Mouse (Mus musculus): ENCODE measurements around the gene Nvl.

Gene Nvl

DNA sequence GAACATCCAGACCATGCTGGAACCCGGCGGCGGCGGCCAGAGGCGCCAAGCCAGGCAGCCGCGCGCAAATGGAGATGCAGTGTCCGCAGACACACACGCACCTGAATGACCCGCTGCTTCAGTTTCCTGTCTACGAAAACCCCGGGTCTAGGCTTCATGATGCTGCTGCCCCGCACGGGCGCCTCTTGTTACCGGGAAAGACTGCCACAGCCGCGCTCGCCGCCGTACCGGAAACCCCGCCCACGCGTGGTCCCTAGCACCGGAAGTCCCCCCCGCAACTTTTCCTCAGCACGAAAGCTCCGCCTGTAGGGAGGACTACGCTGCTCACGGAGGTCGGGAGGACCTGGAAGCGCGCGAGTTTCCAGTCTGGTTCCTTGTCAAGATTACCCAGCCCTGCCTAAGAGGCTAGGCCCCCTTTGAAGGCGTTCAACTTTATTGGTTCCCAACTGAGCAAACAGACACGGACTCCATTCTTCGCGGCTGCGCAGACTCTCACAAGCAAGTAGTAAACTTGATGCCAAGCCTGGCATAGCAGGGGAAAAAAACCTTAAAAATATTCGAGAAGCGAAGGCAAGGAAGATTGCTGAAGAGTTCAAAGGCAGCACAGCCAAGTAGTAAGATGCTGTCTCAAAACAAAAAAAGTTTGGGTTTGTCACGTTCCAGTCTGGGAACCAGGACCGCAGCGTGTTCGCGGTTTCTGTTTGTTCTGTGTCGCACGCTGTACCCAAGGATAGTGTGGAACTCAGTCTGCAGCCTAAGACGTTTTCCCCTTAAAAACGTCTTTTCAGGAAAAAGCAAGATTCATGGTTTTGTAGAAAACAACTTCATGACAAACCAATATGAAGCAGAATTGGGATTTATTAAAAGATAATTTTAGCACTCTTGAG is at the start of gene Nvl, which contains the start of gene Cnih4:
Nvl (minus strand) TSS at position 255 of the 887 bp plus-strand sequence.
Cnih4 (plus strand) TSS at position 744 of the 887 bp plus-strand sequence.
- DNase-seq: peak; percentile 95 to 96

DNA sequence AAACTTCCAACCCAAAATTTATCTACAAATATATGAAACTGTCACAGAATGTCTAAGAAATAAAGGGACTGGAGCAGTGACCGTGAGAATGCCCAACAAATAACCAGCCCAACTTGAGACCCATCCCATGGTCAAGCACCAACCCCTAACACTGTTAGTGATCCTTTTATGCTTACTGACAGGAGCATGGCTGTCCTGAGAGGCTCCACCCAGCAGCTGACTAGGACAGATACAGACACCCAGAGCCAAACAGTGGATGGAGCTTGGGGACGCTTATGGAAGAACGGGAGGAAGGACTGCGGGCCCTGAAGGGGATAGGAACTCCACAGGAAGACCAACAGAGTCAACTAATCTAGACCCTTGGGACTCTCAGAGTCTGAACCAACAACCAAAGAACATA is 44.9 kb upstream of the Nvl start:
- DNase-seq: no peak

DNA sequence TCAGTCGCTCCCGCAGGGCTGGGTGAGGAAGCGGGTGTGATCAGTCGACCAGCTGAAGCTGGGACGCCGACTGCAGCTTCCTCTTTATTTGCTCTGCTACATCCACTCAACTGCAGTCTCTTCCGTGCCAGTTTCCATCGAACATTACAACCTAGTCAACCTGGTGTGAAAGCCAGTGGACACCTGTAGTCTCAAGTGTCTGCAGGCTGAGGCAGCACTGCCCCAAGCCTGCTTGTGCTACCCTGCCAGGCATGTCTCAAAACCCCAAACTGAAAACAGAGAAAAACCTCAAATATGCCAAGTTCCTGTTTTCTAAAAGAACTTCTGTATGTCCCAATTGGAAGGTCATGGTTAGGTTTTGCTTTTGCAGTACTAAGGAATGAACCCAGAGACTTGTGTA is 26.2 kb upstream of the Nvl start:
- DNase-seq: peak in 1 of 2 experiments; percentile 11

DNA sequence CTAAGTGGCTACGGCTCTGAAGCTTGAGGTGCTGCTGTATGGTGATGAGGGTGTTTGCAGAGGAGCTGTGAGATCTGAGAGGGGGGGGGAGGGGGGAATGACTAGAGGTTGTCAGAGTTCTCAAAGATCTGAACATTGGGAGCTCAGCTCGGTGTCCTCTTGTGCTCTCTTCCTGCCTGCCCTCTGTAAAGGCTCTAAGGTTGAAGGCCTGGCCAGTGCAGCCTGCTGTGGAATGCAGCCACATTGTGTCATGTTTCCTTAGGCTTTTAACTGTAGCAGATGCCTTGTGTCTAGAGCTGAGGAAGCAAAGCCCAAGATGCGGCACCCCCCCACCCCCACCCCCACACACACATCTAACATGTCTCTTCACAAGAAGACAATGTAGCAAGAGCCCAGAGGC is 24.4 kb upstream of the Nvl start:
- DNase-seq: no peak

DNA sequence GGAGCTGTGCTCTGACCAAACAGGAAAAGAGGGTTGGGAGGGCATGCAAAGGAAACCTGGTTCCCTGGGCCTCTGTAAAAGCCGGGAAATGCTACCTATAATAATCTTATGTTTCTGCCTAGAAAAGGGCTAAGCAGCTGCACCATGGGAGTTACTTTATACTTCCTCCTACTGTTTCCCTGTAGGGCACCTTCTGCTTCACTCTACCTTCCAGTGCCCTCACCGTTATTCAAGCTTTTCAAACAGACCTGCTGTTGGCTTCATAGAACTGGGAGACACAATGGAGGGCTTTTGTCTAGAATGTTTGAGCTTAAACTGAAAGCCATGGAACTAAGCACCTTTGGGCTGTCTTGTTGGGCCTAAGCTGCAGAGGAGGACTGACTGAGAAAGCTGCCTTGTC is 23.8 kb upstream of the Nvl start:
- no peak for DNase-seq

DNA sequence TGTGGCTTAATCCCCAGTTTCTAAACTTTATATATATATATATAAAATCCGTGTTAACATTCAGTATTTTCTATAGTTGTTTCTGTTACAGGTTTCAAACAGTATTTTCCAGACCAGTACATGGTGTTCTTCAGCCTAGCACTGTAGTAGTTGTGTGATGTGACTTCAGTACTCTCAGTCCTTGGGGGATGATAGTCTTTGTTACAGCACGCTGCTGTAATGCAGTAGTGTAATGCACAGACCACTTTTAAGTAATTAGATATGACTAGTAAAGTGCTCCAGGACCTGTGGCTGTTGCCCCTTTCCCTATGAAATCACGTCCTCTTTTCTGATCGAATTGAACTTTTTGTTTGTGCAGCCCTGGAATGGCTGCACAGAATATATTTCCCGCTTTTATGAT is 7.5 kb upstream of the Nvl start:
- DNase-seq: no peak

DNA sequence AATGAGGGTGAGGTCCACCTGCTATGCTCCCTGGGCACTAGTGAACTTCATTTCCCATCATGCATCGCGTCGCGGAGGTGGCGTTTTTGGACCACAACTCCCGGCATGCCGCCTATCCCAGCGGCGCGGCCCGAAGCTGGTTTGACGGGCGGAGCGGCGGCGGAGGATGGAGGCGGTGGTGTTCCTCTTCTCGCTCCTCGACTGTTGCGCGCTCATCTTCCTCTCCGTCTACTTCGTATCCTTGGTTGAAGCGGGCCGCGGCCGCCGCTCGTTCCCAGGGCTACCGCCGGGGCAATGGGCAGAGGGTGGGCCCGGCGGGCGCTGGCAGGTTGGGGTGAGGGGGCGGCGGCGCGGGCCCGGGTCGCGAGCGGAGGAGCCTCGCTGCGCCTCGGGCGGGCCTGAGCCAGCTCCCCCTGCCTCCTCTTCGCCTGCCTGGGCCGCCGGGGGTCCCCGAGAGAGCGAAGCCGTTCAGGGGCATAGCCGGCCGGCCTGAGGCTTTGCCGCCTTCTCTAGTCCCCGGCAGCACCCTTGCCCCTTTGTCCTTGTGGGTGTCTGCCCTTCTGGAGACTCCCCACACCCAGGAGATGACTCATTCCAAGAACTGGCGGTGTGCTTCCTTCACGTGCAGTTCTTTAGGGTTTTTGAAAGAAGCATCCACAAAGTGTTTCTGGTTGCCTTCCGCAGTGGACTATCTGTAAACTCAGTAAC is 7.0 kb upstream of the Nvl start:
- peak; percentile 92 to 97 for DNase-seq

DNA sequence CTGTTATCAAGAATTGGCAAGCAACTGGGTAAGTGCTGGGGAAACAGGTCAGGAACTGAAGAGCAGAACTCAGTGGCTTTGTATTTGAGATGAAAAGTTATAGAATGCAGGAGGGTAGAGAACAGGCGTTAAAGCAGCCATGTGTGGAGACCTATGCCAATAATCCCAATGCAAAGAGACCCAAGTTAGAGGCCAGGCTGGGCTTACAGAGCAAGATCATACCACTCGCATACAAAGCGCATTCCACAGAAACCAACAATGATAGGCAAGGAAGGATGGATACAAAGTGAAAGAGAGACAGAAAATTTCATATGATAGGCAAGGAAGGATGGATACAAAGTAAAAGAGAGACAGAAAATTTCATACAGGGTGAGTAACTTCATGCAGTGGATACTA is 6.4 kb upstream of the Nvl start:
- DNase-seq: no peak

DNA sequence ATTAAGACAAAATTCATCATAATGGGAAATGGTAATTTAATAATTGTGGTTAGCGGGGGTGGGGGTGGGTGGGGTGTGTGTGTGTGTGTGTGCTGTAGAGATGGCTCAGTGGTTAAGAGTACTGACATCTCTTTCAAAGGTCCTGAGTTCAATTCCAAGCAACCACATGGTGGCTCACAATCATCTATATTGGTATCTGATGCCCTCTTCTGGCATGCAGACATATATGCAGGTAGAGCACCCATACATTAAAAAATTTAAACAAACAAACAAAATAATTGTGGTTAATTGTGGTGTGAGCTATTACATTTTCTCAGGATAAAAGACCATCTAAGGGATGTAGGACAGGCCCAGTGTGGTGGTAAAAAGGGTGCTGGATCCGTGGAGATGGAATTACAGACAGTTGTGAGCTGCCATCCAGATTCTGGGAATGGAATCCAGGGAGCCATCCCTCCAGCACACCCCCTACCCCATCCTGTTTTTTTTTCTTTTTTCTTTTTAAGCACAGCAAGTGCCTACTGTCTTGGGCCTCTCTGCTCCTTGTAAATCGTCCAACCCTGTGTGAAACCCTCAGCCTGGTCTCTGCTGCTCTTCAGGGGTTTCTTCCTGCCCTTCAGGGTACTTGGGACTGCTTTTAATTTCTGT is 5.5 kb upstream of the Nvl start:
- DNase-seq: no peak

DNA sequence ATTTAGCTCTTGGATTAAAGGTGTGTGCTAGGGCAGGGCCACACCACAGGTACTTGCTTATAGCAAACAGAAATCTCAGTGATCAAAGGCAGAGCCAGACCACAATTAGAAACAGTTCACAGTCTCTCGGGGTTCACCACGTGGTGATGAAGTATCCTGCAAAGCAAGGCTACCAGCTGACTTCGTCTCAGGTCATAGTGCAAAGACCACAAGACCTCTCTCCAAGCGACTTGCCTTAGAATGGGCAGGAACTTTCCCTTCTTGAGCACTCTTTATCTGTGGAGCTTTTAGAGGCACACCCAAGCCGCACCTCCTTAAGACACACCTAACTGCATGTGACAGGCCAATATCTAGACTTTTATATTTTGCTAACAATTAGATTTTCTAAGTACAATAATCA is 4.5 kb upstream of the Nvl start:
- DNase-seq: peak; percentile 66 to 72

DNA sequence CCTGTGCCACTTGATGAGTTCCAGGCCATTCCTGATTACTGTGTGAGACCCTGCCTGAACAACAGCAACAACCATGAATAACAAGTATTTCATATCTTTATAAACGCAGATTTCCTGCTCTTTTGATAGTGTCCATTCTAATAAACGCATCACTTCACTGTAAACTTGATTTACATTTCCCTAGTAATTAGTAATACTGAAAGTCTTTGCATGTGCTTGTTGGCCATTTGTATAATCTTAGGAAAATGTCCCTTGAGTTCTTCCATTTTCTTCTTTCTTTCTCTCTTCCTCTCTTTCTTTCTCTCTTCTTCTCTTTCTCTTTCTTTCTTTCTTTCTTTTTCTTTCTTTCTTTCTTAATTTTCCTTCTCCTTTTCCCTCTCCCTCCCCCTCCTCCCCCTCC is 2.2 kb upstream of the Nvl start:
- no peak for DNase-seq

DNA sequence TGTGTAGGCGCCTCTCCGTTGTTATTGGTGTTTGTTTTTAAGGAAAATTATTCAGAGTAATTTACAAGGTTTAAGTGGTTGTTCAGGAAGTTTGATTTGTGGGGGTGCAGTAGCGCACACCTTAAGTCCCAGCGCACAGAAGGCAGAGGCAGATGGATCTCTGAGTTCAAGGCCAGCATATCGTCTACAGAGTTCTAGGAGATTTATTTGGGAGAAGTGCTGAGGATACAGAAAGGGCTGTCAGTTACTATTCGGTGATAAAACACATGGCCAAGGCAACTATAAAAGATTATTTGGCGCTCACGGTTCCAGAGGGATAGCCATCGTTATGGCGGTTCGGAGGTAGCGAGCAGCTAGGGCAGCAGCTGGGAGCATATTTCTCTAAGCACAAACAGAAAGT is 962 bp upstream of the Nvl start:
- DNase-seq: peak in 1 of 2 experiments; percentile 5

DNA sequence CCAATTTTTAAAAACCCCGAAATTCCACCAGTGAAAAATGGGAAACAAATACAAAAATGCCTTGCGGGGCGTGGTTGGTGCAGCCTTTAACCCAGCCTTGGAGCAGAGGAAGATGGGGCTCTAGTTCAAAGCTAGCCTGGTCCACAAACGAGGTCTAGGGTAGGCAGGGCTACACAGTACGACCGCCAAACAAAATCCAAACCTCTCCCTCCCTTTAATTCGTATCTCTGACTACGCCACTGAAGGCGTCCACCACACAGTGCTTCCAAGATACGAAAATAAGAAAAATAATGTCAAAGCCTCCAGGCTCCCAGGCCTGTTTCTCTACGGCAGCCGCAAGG is 425 bp downstream of the Nvl start:
- DNase-seq: no peak

DNA sequence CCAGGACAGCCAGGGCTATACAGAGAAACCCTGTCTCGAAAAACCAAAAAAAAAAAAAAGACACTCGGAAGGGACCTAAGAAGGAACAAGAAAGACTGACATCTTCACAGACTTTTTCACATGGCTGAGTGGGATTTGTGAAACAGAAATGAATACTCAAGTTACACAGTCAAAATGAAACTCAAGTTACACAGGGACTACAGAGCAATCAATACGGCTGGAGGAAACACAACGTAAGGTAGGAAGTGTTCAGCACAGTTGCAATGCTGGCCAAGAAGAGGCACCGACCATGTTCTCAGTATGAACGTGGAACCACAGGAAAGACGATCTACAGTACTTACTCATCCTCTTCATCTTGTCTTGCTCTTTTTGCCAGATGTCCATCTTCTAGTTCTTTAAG is 5.3 kb downstream of the Nvl start:
- no peak for DNase-seq

DNA sequence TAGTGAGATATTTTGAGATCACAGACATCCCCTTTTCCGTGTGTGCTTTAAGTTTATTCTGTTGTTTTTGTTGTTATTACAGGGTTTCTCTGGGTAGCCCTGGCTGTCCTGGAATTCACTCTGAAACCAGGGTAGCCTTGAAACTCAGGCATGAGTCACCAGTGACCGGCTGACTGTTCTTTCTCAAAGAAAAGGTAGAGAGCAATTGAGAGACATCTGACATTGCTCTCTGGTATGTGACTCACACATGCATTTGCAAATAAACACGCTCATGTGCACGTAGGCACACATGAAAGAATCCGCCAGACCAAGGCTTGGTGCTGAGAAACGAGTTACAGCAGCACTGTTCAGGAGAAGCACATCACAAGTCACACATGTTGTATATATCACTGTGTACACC is 12.1 kb downstream of the Nvl start:
- DNase-seq: no peak

DNA sequence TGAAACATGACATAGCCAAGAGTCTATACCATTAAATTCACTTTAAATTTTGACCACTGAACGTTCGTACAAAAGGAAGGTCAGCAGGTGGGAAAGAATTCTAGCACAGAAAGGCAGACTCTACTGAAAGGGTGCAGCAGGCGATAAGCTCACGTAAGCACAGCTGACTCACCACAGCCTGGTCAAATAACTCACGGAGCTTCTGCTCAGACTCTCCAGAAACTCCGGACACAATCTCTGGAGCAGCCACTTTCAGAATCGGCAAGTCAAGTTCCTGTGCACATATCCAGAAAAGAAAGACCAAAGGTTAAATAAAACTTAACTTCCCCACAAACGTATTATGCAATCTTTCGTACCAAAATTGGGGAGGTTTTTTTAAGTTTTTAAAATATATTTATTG is 17.2 kb downstream of the Nvl start:
- no peak for DNase-seq

DNA sequence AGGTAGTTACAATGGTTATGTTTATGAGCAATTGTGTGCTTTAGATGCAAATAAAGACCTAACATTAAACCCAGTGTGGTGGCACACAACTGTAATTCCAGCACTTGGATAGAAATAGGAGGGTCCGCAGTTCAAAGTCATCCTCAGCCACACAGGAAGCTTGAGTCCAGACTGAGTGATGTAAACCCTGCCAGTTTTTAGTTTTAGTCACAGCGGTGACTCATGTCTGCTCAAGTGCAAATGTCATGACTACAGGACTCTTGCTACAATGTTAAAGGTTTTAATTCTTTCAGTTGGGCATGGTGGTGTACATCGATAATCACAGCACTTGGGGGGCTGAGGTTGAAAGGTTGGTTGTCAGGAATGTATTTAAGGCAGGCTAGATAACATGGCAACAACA is 18.1 kb downstream of the Nvl start:
- no peak for DNase-seq

DNA sequence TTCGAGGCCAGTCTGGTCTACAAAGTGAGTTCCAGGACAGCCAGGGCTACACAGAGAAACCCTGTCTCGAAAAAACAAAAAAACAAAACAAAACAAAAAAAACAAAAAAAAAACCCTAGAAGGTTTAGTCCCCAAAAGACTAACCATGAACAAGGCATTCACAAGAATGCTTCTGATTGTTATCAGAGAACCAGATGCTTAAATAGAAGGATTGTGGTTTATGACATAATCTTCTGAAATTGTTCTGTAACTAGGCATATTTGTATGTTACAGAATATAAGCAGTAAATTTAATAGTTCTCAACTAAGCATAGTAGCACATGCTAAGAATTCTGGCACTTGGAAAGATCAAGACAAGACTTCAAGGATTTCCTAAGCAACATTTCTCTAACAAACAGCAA is 19.9 kb downstream of the Nvl start:
- no peak for DNase-seq

DNA sequence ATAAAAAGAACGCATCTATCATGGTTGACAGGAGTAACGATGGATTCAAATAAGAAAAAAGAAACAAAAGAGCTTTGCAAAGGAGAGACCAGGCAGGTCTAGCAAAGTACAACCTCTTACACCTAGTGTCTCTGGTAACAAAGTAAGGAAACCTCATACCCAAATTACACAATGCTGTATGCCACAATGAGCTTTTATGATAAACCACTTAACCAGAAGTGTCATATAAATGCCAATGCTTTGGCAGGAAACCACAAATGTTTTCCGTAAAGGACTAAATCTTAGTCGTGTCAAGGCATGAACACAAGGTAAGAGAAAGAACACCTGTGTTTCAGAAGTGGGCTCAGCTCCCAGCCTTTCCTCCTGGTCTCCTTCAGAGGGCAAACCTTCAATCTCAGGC is 26.9 kb downstream of the Nvl start:
- DNase-seq: no peak

DNA sequence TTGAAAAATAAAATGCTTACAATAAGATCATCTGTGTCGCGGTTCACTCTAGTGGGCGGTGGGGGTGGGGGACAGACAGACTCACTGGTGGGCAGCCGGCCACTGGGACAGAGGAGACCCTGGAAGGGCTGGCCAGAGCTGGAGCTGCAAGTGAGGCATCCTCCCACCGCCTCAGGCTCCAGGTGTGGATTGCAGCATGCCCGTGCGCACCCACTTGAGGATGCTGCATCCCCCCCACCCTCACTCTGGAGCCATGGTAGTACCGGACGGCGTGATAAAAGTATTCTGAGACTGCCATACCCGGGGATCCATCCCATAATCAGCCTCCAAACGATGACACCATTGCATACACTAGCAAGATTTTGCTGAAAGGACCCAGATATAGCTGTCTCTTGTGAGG is 54.0 kb downstream of the Nvl start:
- no peak for DNase-seq

DNA sequence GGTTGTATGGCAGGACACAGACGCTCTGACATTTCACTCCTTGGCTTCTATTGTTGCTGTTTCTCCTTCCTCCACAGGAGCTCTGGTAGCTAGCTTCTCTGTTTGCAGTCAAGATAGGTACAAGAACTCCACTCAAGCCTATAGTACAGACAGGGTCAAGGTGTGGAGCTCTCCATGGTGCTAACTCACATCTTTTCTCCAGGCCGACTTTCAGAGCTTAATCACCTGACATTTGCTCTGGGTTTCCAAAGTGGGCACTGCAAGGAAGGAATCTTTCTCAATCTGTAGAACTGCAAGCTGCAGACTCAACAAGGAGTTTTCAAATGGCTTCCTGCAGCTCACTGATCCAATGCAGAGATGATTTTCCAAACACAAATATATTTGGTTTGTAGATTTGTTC is 60.0 kb downstream of the Nvl start:
- peak; percentile 7 to 47 for DNase-seq

DNA sequence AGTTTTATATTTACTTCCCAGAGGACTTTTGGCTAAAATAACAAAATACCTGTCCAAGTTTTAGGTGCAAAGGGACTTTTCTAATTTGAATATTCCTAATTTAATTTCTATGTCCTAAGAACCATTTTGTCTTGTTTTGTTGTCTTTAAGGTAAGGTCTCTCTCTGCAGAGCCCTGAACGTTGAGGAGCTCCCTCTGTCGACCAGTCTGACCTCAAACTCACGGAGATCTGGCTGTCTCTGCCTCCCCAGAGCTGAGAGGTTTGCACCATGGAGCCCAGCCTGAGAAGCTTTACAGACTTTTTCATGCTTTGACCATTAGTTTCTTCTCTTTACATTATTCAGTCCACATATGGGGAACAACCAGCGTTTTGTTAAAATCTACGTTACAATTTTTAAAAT is 70.9 kb downstream of the Nvl start:
- DNase-seq: no peak

DNA sequence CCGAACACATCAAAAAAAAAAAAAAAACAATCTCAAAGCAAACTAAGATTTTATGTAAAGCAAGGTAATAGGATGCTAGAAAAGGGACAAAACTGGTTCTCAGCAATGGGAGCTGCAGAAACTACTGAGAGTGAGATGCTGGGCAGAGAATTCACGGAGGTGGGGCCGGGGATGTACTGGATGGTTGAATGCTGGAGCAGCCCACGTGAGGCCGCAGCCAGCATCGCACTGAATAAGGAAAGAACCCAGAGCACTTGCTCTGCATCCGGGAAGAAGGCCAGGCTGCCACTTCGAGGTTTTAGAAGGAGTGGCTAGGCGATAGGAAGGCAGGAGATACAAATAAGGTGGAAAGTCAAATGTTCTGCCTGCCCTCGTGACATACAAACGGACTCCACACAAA is 74.3 kb downstream of the Nvl start:
- DNase-seq: no peak

DNA sequence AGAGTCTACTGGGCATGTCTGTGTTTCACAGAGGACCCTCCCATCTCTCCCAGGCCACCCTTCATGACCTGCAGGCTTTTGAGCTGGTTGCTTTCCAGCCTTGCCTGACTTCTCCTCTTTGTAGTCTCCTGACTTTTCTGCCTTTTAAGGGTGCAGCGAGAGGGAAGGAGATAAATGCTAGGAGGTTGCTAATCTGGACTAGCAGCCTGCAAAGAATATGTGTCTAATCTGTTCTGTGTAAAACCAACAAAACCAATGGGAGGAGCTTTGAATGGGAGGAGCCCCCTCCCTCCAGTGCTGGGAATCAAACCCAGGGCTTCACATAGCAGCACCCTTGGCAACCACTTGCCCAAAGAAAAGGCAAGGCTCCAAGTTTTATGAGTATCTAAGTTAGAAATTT is 75.7 kb downstream of the Nvl start:
- DNase-seq: no peak

Measured in kidney, postnatal 36 days (tissue).